Mouse (Mus musculus) inflammation-experienced regulatory T-cells, adult 16 weeks (primary cell): Measurements from ENCODE around the gene Xpo5. TPM values are rescaled to one million over a fixed set of nuclear protein-coding genes. Genes with fewer than 3 reads are reported as not detected.

Experiments
- polyA plus RNA-seq: library from polyadenylated mRNA; unstranded; fragments of 100-300 nt; shearing (Covaris generic); gene quantifications from one replicate; pipeline ENCODE4 v1.2.1, GENCODE M21; 2017

Gene Xpo5
- polyA plus RNA-seq: 54.1 TPM

DNA sequence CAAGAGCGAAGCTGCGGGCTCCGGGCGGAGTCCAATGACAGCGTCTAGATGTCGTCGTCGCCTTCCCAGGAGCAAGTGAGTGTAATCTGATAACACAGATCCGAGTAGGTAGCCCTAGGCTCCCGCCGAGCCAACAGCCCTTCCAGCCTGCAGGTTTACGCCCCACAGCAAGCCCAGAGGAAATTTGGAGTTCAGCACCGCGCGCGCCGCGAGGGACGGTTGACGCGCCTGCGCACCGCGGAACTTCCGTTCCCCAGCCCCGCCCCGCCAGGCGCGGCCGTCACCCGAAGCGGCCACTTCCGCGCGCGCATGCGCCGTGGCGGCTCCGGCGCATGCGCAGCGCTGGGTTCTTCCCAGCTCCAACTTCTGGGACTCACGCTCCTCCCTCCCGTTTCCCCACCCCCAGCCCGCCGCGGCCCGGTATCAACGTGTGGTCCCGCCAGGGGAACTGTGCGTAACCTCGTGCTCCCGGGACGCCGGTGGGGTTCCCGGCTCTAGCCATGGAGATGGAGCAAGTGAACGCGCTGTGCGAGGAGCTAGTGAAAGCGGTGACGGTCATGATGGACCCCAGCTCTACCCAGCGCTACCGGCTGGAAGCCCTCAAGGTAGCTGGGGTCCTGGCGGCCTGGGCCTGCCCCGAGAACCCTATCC lies at the start of gene Xpo5, which contains the start of gene Polh:
Xpo5 (plus strand) TSS at position 362 of the 651 bp plus-strand sequence.
Polh (minus strand) TSS at position 225 of the 651 bp plus-strand sequence.

DNA sequence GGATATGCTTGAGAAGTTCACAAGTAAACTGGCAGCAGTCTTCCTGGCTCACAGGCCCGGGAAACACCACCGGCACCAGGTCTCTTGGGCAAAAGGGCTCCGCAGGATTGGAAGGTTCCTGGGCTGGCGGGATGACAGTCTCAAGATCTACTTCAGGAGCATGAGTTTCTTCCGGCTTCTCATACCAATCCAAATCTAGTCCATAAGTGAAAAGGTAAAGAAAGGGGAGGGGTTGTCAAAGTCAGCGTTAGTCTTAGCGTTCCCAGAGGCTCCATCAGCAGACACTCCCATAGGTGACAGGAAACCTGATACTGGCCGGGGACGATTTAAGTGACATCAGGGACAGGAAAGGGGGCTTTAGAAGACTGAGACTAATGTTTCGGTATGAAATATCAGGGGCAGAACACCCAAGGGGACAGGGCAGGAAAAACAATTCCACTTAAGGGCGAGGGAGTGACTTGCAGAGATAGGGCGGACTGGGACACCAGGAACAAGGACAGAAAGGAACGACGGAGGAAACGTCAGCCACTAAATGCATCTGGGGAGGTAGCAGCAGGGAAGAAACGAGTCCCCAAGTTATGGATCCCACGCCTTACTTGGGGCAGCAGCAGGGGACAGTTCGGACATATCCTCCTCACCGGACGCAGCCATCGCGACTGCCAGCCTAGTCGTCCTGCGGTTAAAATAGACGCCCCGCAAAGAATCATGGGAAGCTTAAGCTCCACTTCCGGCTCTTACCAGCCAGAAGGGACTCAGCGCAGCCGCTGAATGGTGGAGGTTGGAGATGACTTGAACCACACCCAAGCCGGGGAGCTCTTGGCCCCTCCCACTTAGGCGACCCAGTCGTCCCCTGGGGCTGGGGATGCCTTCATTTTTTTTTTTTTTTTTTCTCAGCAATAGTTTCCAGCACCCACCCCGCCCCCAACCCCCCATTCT lies 49.5 kb upstream of the Xpo5 start, which contains the start of gene Mad2l1bp:
Mad2l1bp (minus strand) TSS at position 707 of the 936 bp plus-strand sequence.

DNA sequence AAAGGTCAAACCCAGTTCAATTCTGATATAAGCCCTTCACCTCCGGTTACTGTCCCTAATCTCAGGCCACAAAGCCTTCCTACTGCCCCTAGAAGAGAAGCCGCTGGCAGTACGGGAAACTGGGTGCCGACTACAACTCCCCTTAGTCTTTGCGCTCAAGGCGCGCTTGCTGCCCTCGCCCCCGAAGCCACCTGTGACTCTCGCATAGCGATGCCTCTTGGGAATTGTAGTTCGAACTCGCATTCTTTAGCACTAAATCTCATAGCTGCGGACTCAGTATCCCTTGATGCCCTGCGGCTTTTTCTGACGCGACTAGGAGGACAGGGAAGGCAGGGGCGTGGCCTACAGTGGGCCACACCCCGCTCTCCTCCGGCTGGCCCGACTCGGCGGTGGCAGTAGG lies 41.9 kb upstream of the Xpo5 start, which contains the start of gene Gtpbp2:
Gtpbp2 (plus strand) TSS at position 347 of the 400 bp plus-strand sequence.

DNA sequence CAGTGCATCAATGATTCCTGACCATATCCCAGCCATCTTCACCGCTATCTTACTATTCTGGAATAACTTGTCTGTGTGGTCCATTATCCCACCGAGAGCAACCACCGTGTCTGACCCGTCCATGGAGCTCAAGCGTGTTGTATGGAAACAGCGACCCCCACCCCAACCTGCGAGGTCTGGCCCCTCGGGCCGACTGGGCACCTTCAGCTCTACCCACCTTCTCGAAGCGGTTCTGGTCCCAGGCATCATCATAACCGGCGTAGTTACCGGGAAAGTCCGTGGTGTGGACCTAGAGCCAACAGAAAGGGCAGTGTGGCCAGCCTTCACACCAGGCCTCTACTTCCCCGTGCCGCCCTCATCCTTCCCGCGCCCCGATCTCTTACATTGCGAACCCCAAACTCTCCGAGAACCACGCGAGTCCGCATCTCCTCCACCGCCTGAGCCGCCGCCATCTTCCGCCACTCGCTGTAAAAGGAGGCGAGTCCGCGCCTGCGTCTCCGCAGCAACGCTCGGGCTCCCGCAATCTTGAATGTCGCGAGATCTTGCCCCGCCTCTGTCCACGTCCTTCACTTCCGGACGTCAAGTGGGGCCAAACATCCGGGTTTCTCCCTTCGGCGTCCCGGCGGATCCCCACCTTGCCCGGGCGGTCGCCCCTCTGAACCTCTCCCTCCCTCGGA lies 45.1 kb downstream of the Xpo5 start, which contains the start of the genes Polr1c and Yipf3:
Polr1c (minus strand) TSS at position 543 of the 677 bp plus-strand sequence.
Yipf3 (plus strand) TSS at position 569 of the 677 bp plus-strand sequence.

DNA sequence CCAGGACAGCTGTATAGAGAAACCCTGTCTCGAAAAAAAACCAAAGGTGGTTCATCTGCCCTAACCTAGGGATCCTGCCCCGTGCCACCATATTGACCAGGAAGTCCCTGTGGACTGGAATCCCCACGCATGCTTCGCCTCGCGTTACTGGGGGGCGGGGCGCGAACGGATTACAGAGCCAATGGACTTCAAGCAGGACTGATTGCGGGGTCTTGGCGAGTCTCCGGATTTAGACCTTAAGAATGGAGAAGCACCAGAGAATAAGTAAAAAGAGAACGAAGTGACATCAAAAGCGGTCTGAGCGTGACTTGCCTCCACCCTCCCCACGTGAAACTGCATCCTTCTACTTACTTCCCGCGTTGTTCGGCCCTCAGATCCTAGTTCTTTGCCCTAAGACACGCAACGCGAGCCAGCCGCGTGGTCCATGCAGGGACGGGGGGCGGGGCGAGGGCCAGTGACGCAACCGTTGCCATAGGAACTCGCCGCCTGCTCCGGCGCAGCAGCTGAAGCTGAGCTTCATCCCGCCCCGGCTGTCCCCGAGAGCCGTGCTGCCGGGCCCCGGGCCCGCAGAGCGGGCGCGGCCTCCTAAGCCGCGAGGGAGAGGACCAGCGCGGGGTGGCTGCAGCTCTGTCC lies 51.0 kb downstream of the Xpo5 start, which contains the start of gene Lrrc73:
Lrrc73 (plus strand) TSS at position 80 of the 633 bp plus-strand sequence.

DNA sequence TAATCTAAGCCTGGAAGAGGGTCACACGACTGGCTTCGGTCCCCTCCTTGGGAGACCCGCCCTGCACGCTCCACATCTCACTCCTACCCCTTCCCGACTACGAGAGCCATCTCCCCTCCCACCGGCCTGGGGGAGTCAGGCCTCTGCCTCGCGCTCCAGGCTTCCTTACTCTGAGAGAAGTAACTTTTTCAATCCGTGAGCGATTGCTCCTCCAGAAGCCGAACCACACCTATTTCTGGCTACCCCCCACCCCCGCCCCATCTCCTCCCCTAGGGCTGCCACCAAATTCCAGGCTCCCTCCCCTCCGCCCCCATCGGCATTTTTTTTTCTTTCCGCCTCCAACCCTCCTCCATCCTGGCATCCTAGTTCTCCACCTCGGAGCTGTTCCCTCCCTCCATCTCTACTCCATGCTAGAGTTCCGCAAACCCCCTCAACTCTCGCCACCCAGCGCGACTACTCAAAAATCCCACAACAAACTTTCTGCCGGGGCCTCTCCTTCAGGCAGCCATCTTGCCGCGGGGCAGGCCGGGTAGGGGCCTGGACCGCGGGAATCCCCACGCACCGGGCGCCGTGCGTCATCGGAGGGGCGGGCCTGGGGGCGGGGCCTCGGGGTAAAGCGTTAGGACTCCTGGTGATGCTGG lies 80.0 kb downstream of the Xpo5 start, which contains the start of gene Tjap1:
Tjap1 (minus strand) TSS at position 544 of the 641 bp plus-strand sequence.

Other genes starting within 250 kb of the Xpo5 start
- not detected for gene Vegfa, start 170.4 kb upstream of the Xpo5 start, polyA plus RNA-seq
- gene Mrps18a, start 91.8 kb upstream of the Xpo5 start, polyA plus RNA-seq: 101 TPM
- 2.2 TPM for gene Rsph9, start 58.6 kb upstream of the Xpo5 start, polyA plus RNA-seq
- gene Mad2l1bp, start 49.2 kb upstream of the Xpo5 start, polyA plus RNA-seq: 67.3 TPM
- 87.5 TPM for gene Gtpbp2, start 41.8 kb upstream of the Xpo5 start, polyA plus RNA-seq
- gene Polh, start 137 bp upstream of the Xpo5 start, polyA plus RNA-seq: 7.7 TPM
- gene Polr1c, start 45.3 kb downstream of the Xpo5 start, polyA plus RNA-seq: 71.2 TPM
- gene Yipf3, start 45.3 kb downstream of the Xpo5 start, polyA plus RNA-seq: 186 TPM
- 0.20 TPM for gene Lrrc73, start 50.7 kb downstream of the Xpo5 start, polyA plus RNA-seq
- 35.1 TPM for gene Tjap1, start 80.2 kb downstream of the Xpo5 start, polyA plus RNA-seq
- not detected for gene Dlk2, start 94.6 kb downstream of the Xpo5 start, polyA plus RNA-seq
- gene Abcc10, start 125.6 kb downstream of the Xpo5 start, polyA plus RNA-seq: 9.5 TPM
- gene Zfp318, start 180.9 kb downstream of the Xpo5 start, polyA plus RNA-seq: 1.3 TPM
- not detected for gene Crip3, start 226.1 kb downstream of the Xpo5 start, polyA plus RNA-seq
- not detected for gene Slc22a7, start 235.7 kb downstream of the Xpo5 start, polyA plus RNA-seq